Comparison of ENCODE assay signal across 32 mouse cellular contexts in genomic region chr4:83423641-83424040, GRCm38 (mm10). TPM values are rescaled to one million over a fixed set of nuclear protein-coding genes. Genes with fewer than 3 reads are reported as not detected.
DNase-seq lines count a peak whose midpoint lies in the region; ATAC-seq and TF ChIP-seq lines count a peak whose summit lies in the region.
"Had no signal": no experiment of that assay in that cellular context is flagged by ENCODE, and none has a peak within 500 bp of the region (broad histone marks: within the 10 kb centered on the region; RNA-seq: fewer than 3 reads in every experiment).

No protein-coding gene starts in this region.

- peak; percentile 94 for ATAC-seq in cerebellum, adult (ENCODE audit: insufficient number of reproducible peaks, low FRiP score, low TSS enrichment)
- no peak for ATAC-seq in midbrain, embryonic 11.5 days (ENCODE audit: low FRiP score)
- ATAC-seq in midbrain, postnatal 0 days (ENCODE audit: low FRiP score) = no peak
- ATAC-seq in forebrain, embryonic 16.5 days = no peak
- no peak for ATAC-seq in forebrain, postnatal 0 days
- ATAC-seq: activated CD4-positive, CD25-positive, alpha-beta regulatory T cell, adult 4 months; forebrain, embryonic 13.5 days; inflammation-experienced regulatory T-cells, adult 6 months; lung, postnatal 0 days; midbrain, embryonic 13.5 days had no signal

- H3K9me3 ChIP-seq in midbrain, embryonic 11.5 days (ENCODE audit: control insufficient read depth, low read length) = no peaks in the 10 kb centered on the region
- no peaks in the 10 kb centered on the region for H3K9me3 ChIP-seq in midbrain, postnatal 0 days (ENCODE audit: low read length)
- H3K9me3 ChIP-seq in forebrain, embryonic 16.5 days (ENCODE audit: control insufficient read depth, low read length) = no peaks in the 10 kb centered on the region
- H3K9me3 ChIP-seq in forebrain, postnatal 0 days (ENCODE audit: low read length) = no peaks in the 10 kb centered on the region
- H3K9me3 ChIP-seq: forebrain, embryonic 13.5 days; heart, embryonic 13.5 days; limb, embryonic 10.5 days; limb, embryonic 15.5 days; liver, embryonic 13.5 days; megakaryocyte, embryonic 14.5 days; midbrain, embryonic 13.5 days; neural tube, embryonic 15.5 days; stomach, embryonic 15.5 days had no signal

- no peak overlapping the region for H3K27ac ChIP-seq in midbrain, embryonic 11.5 days (ENCODE audit: low read depth, low read length)
- no peak overlapping the region for H3K27ac ChIP-seq in midbrain, postnatal 0 days (ENCODE audit: low read depth, low read length)
- no peak overlapping the region for H3K27ac ChIP-seq in forebrain, embryonic 16.5 days (ENCODE audit: low read length)
- H3K27ac ChIP-seq in forebrain, postnatal 0 days (ENCODE audit: low read depth, low read length) = no peak overlapping the region
- H3K27ac ChIP-seq: forebrain, embryonic 13.5 days; heart, adult 2 months; heart, embryonic 13.5 days; hindbrain, embryonic 14.5 days; limb, embryonic 10.5 days; limb, embryonic 15.5 days; liver, embryonic 13.5 days; midbrain, embryonic 13.5 days; neural tube, embryonic 15.5 days; stomach, embryonic 15.5 days had no signal

- no peak overlapping the region for H3K9ac ChIP-seq in midbrain, embryonic 11.5 days (ENCODE audit: low read length)
- no peak overlapping the region for H3K9ac ChIP-seq in midbrain, postnatal 0 days (replicated peaks; ENCODE audit: low read length, poor library complexity, severe bottlenecking)
- no peak overlapping the region for H3K9ac ChIP-seq in forebrain, embryonic 16.5 days (replicated peaks; ENCODE audit: low read depth, low read length)
- no peak overlapping the region for H3K9ac ChIP-seq in forebrain, postnatal 0 days
- H3K9ac ChIP-seq: forebrain, embryonic 13.5 days; heart, embryonic 13.5 days; hindbrain, embryonic 14.5 days; limb, embryonic 15.5 days; liver, embryonic 13.5 days; midbrain, embryonic 13.5 days; neural tube, embryonic 15.5 days; stomach, embryonic 15.5 days had no signal

- peaks cover 17% of the 10 kb centered on the region for H3K36me3 ChIP-seq in midbrain, embryonic 11.5 days (ENCODE audit: control insufficient read depth, insufficient read depth, low read length)
- H3K36me3 ChIP-seq in midbrain, postnatal 0 days (ENCODE audit: insufficient read depth, low read length) = peaks cover 24% of the 10 kb centered on the region; the same call in 1 of the 2 replicates
- peaks cover 19% of the 10 kb centered on the region for H3K36me3 ChIP-seq in forebrain, embryonic 16.5 days (ENCODE audit: control insufficient read depth, insufficient read depth)
- H3K36me3 ChIP-seq in forebrain, postnatal 0 days (ENCODE audit: insufficient read depth) = peaks cover 36% of the 10 kb centered on the region

- 93% methylated on average over 6 of the region's 6 CpGs for WGBS in midbrain, embryonic 11.5 days
- 97% methylated on average over 6 of the region's 6 CpGs for WGBS in midbrain, postnatal 0 days
- WGBS in forebrain, embryonic 16.5 days = 97% methylated on average over 6 of the region's 6 CpGs
- 98% methylated on average over 6 of the region's 6 CpGs for WGBS in forebrain, postnatal 0 days

- H3K4me3 ChIP-seq in midbrain, embryonic 11.5 days (ENCODE audit: low read depth, low read length) = no peak overlapping the region
- H3K4me3 ChIP-seq in midbrain, postnatal 0 days (ENCODE audit: low read depth, low read length) = no peak overlapping the region
- H3K4me3 ChIP-seq in forebrain, embryonic 16.5 days (replicated peaks; ENCODE audit: low read length) = no peak overlapping the region
- H3K4me3 ChIP-seq in forebrain, postnatal 0 days (ENCODE audit: low read depth, low read length) = no peak overlapping the region
- H3K4me3 ChIP-seq: forebrain, embryonic 13.5 days; heart, adult 2 months; heart, embryonic 13.5 days; limb, embryonic 10.5 days; limb, embryonic 15.5 days; liver, embryonic 13.5 days; megakaryocyte, embryonic 14.5 days; midbrain, embryonic 13.5 days; neural tube, embryonic 15.5 days; stomach, embryonic 15.5 days had no signal

- DNase-seq in cerebellum, adult 8-10 months = no peak
- peak; percentile 2 for DNase-seq in midbrain, embryonic 11.5 days (ENCODE audit: low spot score, missing footprints)
- no peak for DNase-seq in midbrain, postnatal 0 days (ENCODE audit: low spot score)
- DNase-seq in cerebellum, postnatal 25 days = peak; percentile 57 to 73
- DNase-seq in forebrain, postnatal 0 days = no peak
- DNase-seq: adrenal gland, postnatal 14 days; gastrocnemius, postnatal 36 days; heart, adult 2 months; heart, postnatal 10 days; kidney, adult 11 months; kidney, postnatal 14 days; layer of hippocampus, adult 9-11 months; liver, embryonic 13.5 days; lung, adult 18-20 months; lung, postnatal 4 days; retina, postnatal 1 day; right cerebral cortex, postnatal 14 days had no signal

- H3K27me3 ChIP-seq in midbrain, embryonic 11.5 days (ENCODE audit: control insufficient read depth, insufficient read depth, low read length) = no peaks in the 10 kb centered on the region
- no peaks in the 10 kb centered on the region for H3K27me3 ChIP-seq in midbrain, postnatal 0 days (ENCODE audit: insufficient read depth, low read length)
- H3K27me3 ChIP-seq in forebrain, embryonic 16.5 days (replicated peaks; ENCODE audit: control insufficient read depth, insufficient read depth, low read length) = no peaks in the 10 kb centered on the region
- no peaks in the 10 kb centered on the region for H3K27me3 ChIP-seq in forebrain, postnatal 0 days (ENCODE audit: insufficient read depth, low read length)
- H3K27me3 ChIP-seq: CH12.LX; forebrain, embryonic 13.5 days; heart, embryonic 13.5 days; limb, embryonic 15.5 days; liver, embryonic 13.5 days; megakaryocyte, embryonic 14.5 days; midbrain, embryonic 13.5 days; neural tube, embryonic 15.5 days; stomach, embryonic 15.5 days had no signal

- TF ChIP-seq CTCF in midbrain, postnatal 0 days (IDR thresholded peaks at IDR 0.05) = no peak
- no peak for TF ChIP-seq CTCF in forebrain, postnatal 0 days (IDR thresholded peaks at IDR 0.05; ENCODE audit: low read depth)

- H3K4me1 ChIP-seq in midbrain, embryonic 11.5 days (ENCODE audit: control insufficient read depth, insufficient read depth, low read length) = peaks cover 4% of the 10 kb centered on the region
- H3K4me1 ChIP-seq in midbrain, postnatal 0 days (ENCODE audit: insufficient read depth, low read length) = no peaks in the 10 kb centered on the region
- peaks cover 10% of the 10 kb centered on the region for H3K4me1 ChIP-seq in forebrain, embryonic 16.5 days (replicated peaks; ENCODE audit: control insufficient read depth, insufficient read depth, low read length)
- H3K4me1 ChIP-seq in forebrain, postnatal 0 days (ENCODE audit: insufficient read depth) = peaks cover 12% of the 10 kb centered on the region; the same call in 1 of the 2 replicates
- H3K4me1 ChIP-seq: stomach, embryonic 15.5 days had no signal

- no peak overlapping the region for H3K4me2 ChIP-seq in midbrain, embryonic 11.5 days
- no peak overlapping the region for H3K4me2 ChIP-seq in midbrain, postnatal 0 days (ENCODE audit: low read depth, low read length, poor library complexity, severe bottlenecking)
- no peak overlapping the region for H3K4me2 ChIP-seq in forebrain, embryonic 16.5 days (ENCODE audit: low read length)
- H3K4me2 ChIP-seq in forebrain, postnatal 0 days (ENCODE audit: low read depth) = no peak overlapping the region
- H3K4me2 ChIP-seq: forebrain, embryonic 13.5 days; heart, embryonic 13.5 days; hindbrain, embryonic 14.5 days; limb, embryonic 15.5 days; liver, embryonic 13.5 days; midbrain, embryonic 13.5 days; neural tube, embryonic 15.5 days; stomach, embryonic 15.5 days had no signal

RNA-seq across cellular contexts. Expression of gene Snapc3, which starts 6.1 kb away (rescaled TPM):
- polyA plus RNA-seq in midbrain, embryonic 11.5 days (2014; fragmentation: Nextera tagmentation; extraction: Ambion mirVana) = 75.2 and 83.0 TPM in 2 replicates
- total RNA-seq in midbrain, postnatal 0 days (2014; rRNA removed) = 38.0 and 40.5 TPM in 2 replicates
- polyA plus RNA-seq in midbrain, postnatal 0 days (2015; fragmentation: Nextera tagmentation; extraction: Ambion mirVana) = 33.3 and 33.9 TPM in 2 replicates
- polyA plus RNA-seq in forebrain, embryonic 16.5 days (2015; fragmentation: Nextera tagmentation; extraction: Ambion mirVana) = 92.9 and 99.8 TPM in 2 replicates
- 56.6 and 60.9 TPM in 2 replicates for total RNA-seq in forebrain, postnatal 0 days (2014; rRNA removed)
- 42.3 and 44.0 TPM in 2 replicates for polyA plus RNA-seq in forebrain, postnatal 0 days (2015; fragmentation: Nextera tagmentation; extraction: Ambion mirVana)

Comparison
In these comparisons a context has a peak if more than half of its experiments do, and no peak if none do; other contexts are left out.
1. DNase-seq: peak in midbrain, embryonic 11.5 days (single experiment) and cerebellum, postnatal 25 days (2 of 2); none in cerebellum, adult 8-10 months (single experiment), midbrain, postnatal 0 days (single experiment) and forebrain, postnatal 0 days (single experiment).